In the genomic region with DNA sequence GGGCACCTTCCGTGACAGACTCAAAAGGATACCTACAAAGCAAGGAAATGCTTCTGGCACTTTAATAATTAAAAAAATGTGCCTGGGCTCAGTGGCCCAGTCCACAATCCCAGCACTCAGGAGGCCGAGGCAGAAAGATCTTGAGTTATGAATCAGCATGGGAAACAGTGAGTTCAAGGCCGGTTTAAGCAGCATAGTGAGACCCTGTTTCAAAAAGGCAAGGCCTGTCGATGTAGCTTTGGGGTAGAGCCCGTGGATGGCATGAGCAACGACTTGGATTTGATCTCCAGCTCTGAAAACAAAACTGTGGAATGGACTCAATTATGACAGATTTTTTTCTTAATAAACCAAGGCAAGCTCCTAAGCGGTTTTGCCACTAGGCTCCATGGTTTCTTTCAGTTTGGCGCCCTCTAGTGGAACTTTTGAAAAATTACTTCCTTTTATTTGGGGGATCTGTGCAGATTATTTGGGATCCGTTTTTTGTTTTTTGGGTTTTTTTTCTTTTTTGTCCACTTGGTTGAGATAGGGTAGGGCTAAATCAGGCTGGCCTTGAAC, we compare ENCODE assay signal across 8 mouse cellular contexts. TPM values are rescaled to one million over a fixed set of nuclear protein-coding genes. Genes with fewer than 3 reads are reported as not detected.
DNase-seq lines count a peak whose midpoint lies in the region; ATAC-seq lines count a peak whose summit lies in the region.

No protein-coding gene starts in this region.

- H3K36me3 ChIP-seq in forebrain, embryonic 13.5 days (ENCODE audit: poor library complexity, severe bottlenecking): no peaks in the 10 kb centered on the region
- no peaks in the 10 kb centered on the region for H3K36me3 ChIP-seq in forebrain, embryonic 15.5 days
- no peaks in the 10 kb centered on the region for H3K36me3 ChIP-seq in liver, embryonic 13.5 days
- H3K36me3 ChIP-seq in liver, embryonic 11.5 days (ENCODE audit: control insufficient read depth, insufficient read depth, low read length): no peaks in the 10 kb centered on the region
- H3K36me3 ChIP-seq in neural tube, embryonic 11.5 days (ENCODE audit: control insufficient read depth, insufficient read depth, low read length): no peaks in the 10 kb centered on the region

- no peak overlapping the region for H3K4me3 ChIP-seq in forebrain, embryonic 13.5 days
- no peak overlapping the region for H3K4me3 ChIP-seq in forebrain, embryonic 15.5 days
- no peak overlapping the region for H3K4me3 ChIP-seq in liver, embryonic 13.5 days (replicated peaks)
- no peak overlapping the region for H3K4me3 ChIP-seq in liver, embryonic 11.5 days (ENCODE audit: low read depth, low read length)
- H3K4me3 ChIP-seq in neural tube, embryonic 11.5 days (ENCODE audit: low read depth, low read length): no peak overlapping the region

- H3K9ac ChIP-seq in forebrain, embryonic 13.5 days: no peak overlapping the region
- no peak overlapping the region for H3K9ac ChIP-seq in forebrain, embryonic 15.5 days (replicated peaks)
- H3K9ac ChIP-seq in liver, embryonic 13.5 days: no peak overlapping the region
- H3K9ac ChIP-seq in liver, embryonic 11.5 days (ENCODE audit: low read depth, low read length): no peak overlapping the region
- no peak overlapping the region for H3K9ac ChIP-seq in neural tube, embryonic 11.5 days (ENCODE audit: low read length)

- intact Hi-C loops in heart, postnatal 10 days (cut with DNase I): loop anchor here (1.0 to 5.0 kb wide), 3 partner anchors 152 to 411 kb away; no protein-coding TSS in a partner anchor

- 0 out of 2 replicates have a peak, but pooled peaks have one; percentile 37 for ATAC-seq in forebrain, embryonic 13.5 days
- no peak for ATAC-seq in forebrain, embryonic 15.5 days (replicated peaks)
- ATAC-seq in liver, embryonic 13.5 days (ENCODE audit: low read depth): no peak
- ATAC-seq in liver, embryonic 11.5 days (replicated peaks; ENCODE audit: low FRiP score): no peak
- ATAC-seq in neural tube, embryonic 11.5 days (ENCODE audit: insufficient read depth, low FRiP score, low TSS enrichment): no peak

- H3K4me2 ChIP-seq in forebrain, embryonic 13.5 days: no peak overlapping the region
- no peak overlapping the region for H3K4me2 ChIP-seq in forebrain, embryonic 15.5 days (replicated peaks)
- no peak overlapping the region for H3K4me2 ChIP-seq in liver, embryonic 13.5 days
- H3K4me2 ChIP-seq in liver, embryonic 11.5 days: no peak overlapping the region
- H3K4me2 ChIP-seq in neural tube, embryonic 11.5 days (ENCODE audit: low read depth): no peak overlapping the region

- peak; percentile 22 for DNase-seq in liver, embryonic 13.5 days
- DNase-seq in liver, embryonic 11.5 days (ENCODE audit: low spot score): no peak
- DNase-seq in c-Kit-positive CD71-positive TER-119-negative erythroid progenitor cells, embryonic 14.5 days (ENCODE audit: low read depth): peak; percentile 64
- peak; percentile 32 to 56 for DNase-seq in heart, postnatal 10 days
- DNase-seq in neural tube, embryonic 11.5 days (ENCODE audit: low spot score): peak; percentile 57
- no peak for DNase-seq in left cerebral cortex, adult 8-10 months (ENCODE audit: low spot score in 2 of 2)

- H3K9me3 ChIP-seq in forebrain, embryonic 13.5 days (replicated peaks): no peaks in the 10 kb centered on the region
- H3K9me3 ChIP-seq in forebrain, embryonic 15.5 days: no peaks in the 10 kb centered on the region
- H3K9me3 ChIP-seq in liver, embryonic 13.5 days (replicated peaks): no peaks in the 10 kb centered on the region
- H3K9me3 ChIP-seq in liver, embryonic 11.5 days (ENCODE audit: control insufficient read depth, low read length): no peaks in the 10 kb centered on the region
- no peaks in the 10 kb centered on the region for H3K9me3 ChIP-seq in neural tube, embryonic 11.5 days (ENCODE audit: control insufficient read depth, low read length)

- no peak overlapping the region for H3K27ac ChIP-seq in forebrain, embryonic 13.5 days
- no peak overlapping the region for H3K27ac ChIP-seq in forebrain, embryonic 15.5 days (replicated peaks)
- no peak overlapping the region for H3K27ac ChIP-seq in liver, embryonic 13.5 days
- no peak overlapping the region for H3K27ac ChIP-seq in liver, embryonic 11.5 days (ENCODE audit: low read depth, low read length)
- H3K27ac ChIP-seq in neural tube, embryonic 11.5 days (ENCODE audit: low read depth, low read length): no peak overlapping the region

- WGBS in forebrain, embryonic 13.5 days: 22% methylated on average over 9 of the region's 9 CpGs
- 19% methylated on average over 9 of the region's 9 CpGs for WGBS in forebrain, embryonic 15.5 days
- 28% methylated on average over 9 of the region's 9 CpGs for WGBS in liver, embryonic 13.5 days (ENCODE audit: insufficient replicate concordance)
- 32% methylated on average over 9 of the region's 9 CpGs for WGBS in liver, embryonic 11.5 days
- WGBS in neural tube, embryonic 11.5 days: 32% methylated on average over 9 of the region's 9 CpGs

- H3K4me1 ChIP-seq in forebrain, embryonic 13.5 days: peaks cover 12% of the 10 kb centered on the region; the same call in 1 of the 2 replicates
- 0 out of 2 replicates have a peak, but pooled peaks cover 8% of the 10 kb centered on the region for H3K4me1 ChIP-seq in forebrain, embryonic 15.5 days
- H3K4me1 ChIP-seq in liver, embryonic 13.5 days (replicated peaks): no peaks in the 10 kb centered on the region
- no peaks in the 10 kb centered on the region for H3K4me1 ChIP-seq in liver, embryonic 11.5 days (replicated peaks; ENCODE audit: control insufficient read depth, insufficient read depth, low read length)
- H3K4me1 ChIP-seq in neural tube, embryonic 11.5 days (ENCODE audit: control insufficient read depth, insufficient read depth, low read length): no peaks in the 10 kb centered on the region

- peaks cover 43% of the 10 kb centered on the region for H3K27me3 ChIP-seq in forebrain, embryonic 13.5 days
- H3K27me3 ChIP-seq in forebrain, embryonic 15.5 days: 0 out of 2 replicates have a peak, but pooled peaks cover 3% of the 10 kb centered on the region
- H3K27me3 ChIP-seq in liver, embryonic 13.5 days: peaks cover 16% of the 10 kb centered on the region
- H3K27me3 ChIP-seq in liver, embryonic 11.5 days (replicated peaks; ENCODE audit: control insufficient read depth, insufficient read depth, low read length): 0 out of 2 replicates have a peak, but pooled peaks cover 4% of the 10 kb centered on the region
- no peaks in the 10 kb centered on the region for H3K27me3 ChIP-seq in neural tube, embryonic 11.5 days (ENCODE audit: control insufficient read depth, insufficient read depth, low read length)

RNA-seq across cellular contexts. Expression of a gene that starts 7.4 kb away (rescaled TPM):
- 5.6 and 6.0 TPM in 2 replicates for polyA plus RNA-seq in forebrain, embryonic 13.5 days (2015; fragmentation: Nextera tagmentation; extraction: Ambion mirVana)
- polyA plus RNA-seq in forebrain, embryonic 15.5 days (2015; fragmentation: Nextera tagmentation; extraction: Ambion mirVana): 2.3 and 2.6 TPM in 2 replicates
- polyA plus RNA-seq in liver, embryonic 13.5 days (2015; fragmentation: Nextera tagmentation; extraction: Ambion mirVana): 4.8 and 6.7 TPM in 2 replicates
- polyA plus RNA-seq in liver, embryonic 11.5 days (2014; fragmentation: Nextera tagmentation; extraction: Ambion mirVana): 9.3 and 11.3 TPM in 2 replicates
- total RNA-seq in heart, postnatal 10 days (2021): 1 to 10 TPM; 1.9 to 2.8 TPM
- 7.0 and 9.0 TPM in 2 replicates for polyA plus RNA-seq in neural tube, embryonic 11.5 days (2014; fragmentation: Nextera tagmentation; extraction: Ambion mirVana)
- under 1 TPM; 0.07 to 0.37 (median 0.19) TPM for total RNA-seq in left cerebral cortex, adult 8-10 months (2022)

RNA-seq across cellular contexts. Expression of a gene that starts 43.7 kb away (rescaled TPM):
- polyA plus RNA-seq in forebrain, embryonic 13.5 days (2015; fragmentation: Nextera tagmentation; extraction: Ambion mirVana): 18.2 and 20.7 TPM in 2 replicates
- 17.4 and 18.4 TPM in 2 replicates for polyA plus RNA-seq in forebrain, embryonic 15.5 days (2015; fragmentation: Nextera tagmentation; extraction: Ambion mirVana)
- polyA plus RNA-seq in liver, embryonic 13.5 days (2015; fragmentation: Nextera tagmentation; extraction: Ambion mirVana): 7.2 and 7.6 TPM in 2 replicates
- 9.4 and 11.5 TPM in 2 replicates for polyA plus RNA-seq in liver, embryonic 11.5 days (2014; fragmentation: Nextera tagmentation; extraction: Ambion mirVana)
- total RNA-seq in heart, postnatal 10 days (2021): 10 to 100 TPM in 1 of 2 experiments, 1 to 10 TPM in 1; 9.5 to 10.1 TPM
- 18.5 and 20.1 TPM in 2 replicates for polyA plus RNA-seq in neural tube, embryonic 11.5 days (2014; fragmentation: Nextera tagmentation; extraction: Ambion mirVana)
- total RNA-seq in left cerebral cortex, adult 8-10 months (2022): 10 to 100 TPM in 3 of 4 experiments, 1 to 10 TPM in 1; 10.0 to 14.0 (median 12.1) TPM

Comparison
In these comparisons a context has a peak if more than half of its experiments do, and no peak if none do; other contexts are left out.
1. DNase-seq: peak in liver, embryonic 13.5 days (single experiment), c-Kit-positive CD71-positive TER-119-negative erythroid progenitor cells, embryonic 14.5 days (single experiment), heart, postnatal 10 days (2 of 2) and neural tube, embryonic 11.5 days (single experiment); none in liver, embryonic 11.5 days (single experiment) and left cerebral cortex, adult 8-10 months (0 of 2).